Mouse (Mus musculus) adrenal gland, adult 18-20 months (tissue): Measurements from ENCODE around the gene Sapcd1. TPM values are rescaled to one million over a fixed set of nuclear protein-coding genes. Genes with fewer than 3 reads are reported as not detected.

ENCODE experiments used
- DNase-seq, 2 experiments: peaks; one replicate each; pipeline ENCODE4 v3.0.0; 2021 to 2022; ENCODE audit warnings: low spot score in 2 of 2
- total RNA-seq, 2 experiments: library from RNA; stranded (reverse); gene quantifications; 1 replicate in 1 of 2; 2 replicates in 1 of 2; pipeline ENCODE4 v1.2.3; 2021

The Sapcd1 gene
- total RNA-seq, 2 experiments from 2014 or later, result 0.51 TPM; not detected in 1

GRCm38 (mm10) chr17:34984218-34984617, 43.6 kb downstream of the Sapcd1 start:
- no peak for DNase-seq

- DNase-seq, result no peak
Observed at GRCm38 (mm10) chr17:34982328-34982727, 45.5 kb downstream of the Sapcd1 start.

GRCm38 (mm10) chr17:34981690-34982180, 46.1 kb downstream of the Sapcd1 start, which contains the start of gene Lsm2:
TSS of gene Lsm2 (plus strand) at chr17:34981862.
- DNase-seq, result peak; percentile 84 to 90

GRCm38 (mm10) chr17:34980655-34981054, 47.2 kb downstream of the Sapcd1 start:
- DNase-seq, result no peak

GRCm38 (mm10) chr17:34979631-34980030, 48.2 kb downstream of the Sapcd1 start:
- DNase-seq, result no peak

GRCm38 (mm10) chr17:34978239-34978638, 49.6 kb downstream of the Sapcd1 start:
- no peak for DNase-seq

GRCm38 (mm10) chr17:34977000-34977399, 50.8 kb downstream of the Sapcd1 start:
- no peak for DNase-seq

Other genes with a start within 250 kb of the Sapcd1 start
- gene Cyp21a1, start 223.5 kb downstream of the Sapcd1 start, total RNA-seq, result over 10,000 TPM in 1 of 2 experiments, 1,000 to 10,000 TPM in 1; 3,976 to 16,190 TPM
- gene Stk19, start 191.1 kb downstream of the Sapcd1 start, total RNA-seq, result 10 to 100 TPM; 54.2 to 62.5 TPM
- 10 to 100 TPM; 75.5 to 82.1 TPM for gene Dxo, start 191.0 kb downstream of the Sapcd1 start, total RNA-seq
- gene Skiv2l, start 177.8 kb downstream of the Sapcd1 start, total RNA-seq, result 10 to 100 TPM; 60.8 to 65.9 TPM
- gene Nelfe, start 177.6 kb downstream of the Sapcd1 start, total RNA-seq, result 10 to 100 TPM; 46.1 to 54.5 TPM
- 10 to 100 TPM; 14.6 to 38.9 TPM for gene Cfb, start 165.5 kb downstream of the Sapcd1 start, total RNA-seq
- gene Zbtb12, start 148.5 kb downstream of the Sapcd1 start, total RNA-seq, result 10 to 100 TPM in 1 of 2 experiments, 1 to 10 TPM in 1; 9.9 to 12.4 TPM
- gene Gm20547, start 146.0 kb downstream of the Sapcd1 start, total RNA-seq, result under 1 TPM in 1 of 2 experiments, not detected in 1; 0.19 TPM
- 10 to 100 TPM; 88.3 to 89.2 TPM for gene C2, start 129.8 kb downstream of the Sapcd1 start, total RNA-seq
- gene Ehmt2, start 129.5 kb downstream of the Sapcd1 start, total RNA-seq, result 100 to 1,000 TPM; 101 to 144 TPM
- gene Slc44a4, start 113.5 kb downstream of the Sapcd1 start, total RNA-seq, result under 1 TPM; 0.30 to 0.51 TPM
- gene Neu1, start 96.8 kb downstream of the Sapcd1 start, total RNA-seq, result 10 to 100 TPM; 22.5 to 24.3 TPM
- 100 to 1,000 TPM; 635 to 643 TPM for gene Hspa1b, start 68.8 kb downstream of the Sapcd1 start, total RNA-seq
- gene Gm20481, start 58.1 kb downstream of the Sapcd1 start, total RNA-seq, result under 1 TPM in 1 of 2 experiments, not detected in 1; 0.60 TPM
- gene Hspa1a, start 55.9 kb downstream of the Sapcd1 start, total RNA-seq, result 100 to 1,000 TPM; 195 to 256 TPM
- under 1 TPM; 0.30 to 0.58 TPM for gene Hspa1l, start 55.3 kb downstream of the Sapcd1 start, total RNA-seq
- 10 to 100 TPM; 31.9 to 34.5 TPM for gene Lsm2, start 46.2 kb downstream of the Sapcd1 start, total RNA-seq
- 10 to 100 TPM; 49.8 to 64.8 TPM for gene Vars, start 27.0 kb downstream of the Sapcd1 start, total RNA-seq
- gene Vwa7, start 11.4 kb downstream of the Sapcd1 start, total RNA-seq, result under 1 TPM; 0.50 to 0.61 TPM
- gene Msh5, start 18.7 kb upstream of the Sapcd1 start, total RNA-seq, result 1 to 10 TPM; 1.1 to 1.3 TPM
- 10 to 100 TPM; 71.9 to 92.9 TPM for gene Clic1, start 21.9 kb upstream of the Sapcd1 start, total RNA-seq
- gene Ddah2, start 31.0 kb upstream of the Sapcd1 start, total RNA-seq, result 10 to 100 TPM in 1 of 2 experiments, 1 to 10 TPM in 1; 9.1 to 17.0 TPM
- not detected for gene Ly6g6c, start 37.4 kb upstream of the Sapcd1 start, total RNA-seq
- gene Mpig6b, start 38.2 kb upstream of the Sapcd1 start, total RNA-seq, result under 1 TPM; 0.13 to 0.22 TPM
- gene Ly6g6e, start 48.9 kb upstream of the Sapcd1 start, total RNA-seq, result not detected
- not detected for gene Ly6g6d, start 50.0 kb upstream of the Sapcd1 start, total RNA-seq
- gene Ly6g6f, start 57.6 kb upstream of the Sapcd1 start, total RNA-seq, result not detected
- 10 to 100 TPM; 75.0 to 88.2 TPM for gene Abhd16a, start 61.2 kb upstream of the Sapcd1 start, total RNA-seq
- not detected for gene Ly6g5c, start 80.3 kb upstream of the Sapcd1 start, total RNA-seq
- gene Ly6g5b, start 87.4 kb upstream of the Sapcd1 start, total RNA-seq, result under 1 TPM; 0.33 to 0.67 TPM
- gene Gpank1, start 93.4 kb upstream of the Sapcd1 start, total RNA-seq, result 10 to 100 TPM; 14.8 to 16.2 TPM
- 100 to 1,000 TPM; 192 to 217 TPM for gene Csnk2b, start 94.0 kb upstream of the Sapcd1 start, total RNA-seq
- 10 to 100 TPM; 28.8 to 34.6 TPM for gene D17H6S53E, start 98.4 kb upstream of the Sapcd1 start, total RNA-seq
- not detected for gene Apom, start 104.0 kb upstream of the Sapcd1 start, total RNA-seq
- gene Bag6, start 107.2 kb upstream of the Sapcd1 start, total RNA-seq, result 100 to 1,000 TPM; 307 to 394 TPM
- 100 to 1,000 TPM; 214 to 251 TPM for gene Prrc2a, start 136.9 kb upstream of the Sapcd1 start, total RNA-seq
- 10 to 100 TPM in 1 of 2 experiments, 1 to 10 TPM in 1; 6.1 to 11.2 TPM for gene Aif1, start 148.1 kb upstream of the Sapcd1 start, total RNA-seq
- gene Lst1, start 160.4 kb upstream of the Sapcd1 start, total RNA-seq, result 1 to 10 TPM; 3.5 to 4.1 TPM
- 1 to 10 TPM; 2.0 to 6.5 TPM for gene Ltb, start 166.4 kb upstream of the Sapcd1 start, total RNA-seq
- gene Tnf, start 174.0 kb upstream of the Sapcd1 start, total RNA-seq, result under 1 TPM; 0.36 to 0.83 TPM
- gene Lta, start 177.3 kb upstream of the Sapcd1 start, total RNA-seq, result not detected
- gene Gm16181, start 192.8 kb upstream of the Sapcd1 start, total RNA-seq, result not detected
- gene Atp6v1g2, start 205.6 kb upstream of the Sapcd1 start, total RNA-seq, result 1 to 10 TPM; 4.7 to 5.3 TPM
- 10 to 100 TPM; 12.4 to 15.3 TPM for gene Nfkbil1, start 207.8 kb upstream of the Sapcd1 start, total RNA-seq
- gene Ddx39b, start 213.7 kb upstream of the Sapcd1 start, total RNA-seq, result 100 to 1,000 TPM; 195 to 213 TPM
- gene H2-D1, start 234.7 kb upstream of the Sapcd1 start, total RNA-seq, result 100 to 1,000 TPM; 219 to 653 TPM